19 mouse cellular contexts compared by ENCODE assay signal in genomic region chr13:54760906-54761305, GRCm38 (mm10). TPM values are rescaled to one million over a fixed set of nuclear protein-coding genes. Genes with fewer than 3 reads are reported as not detected.
"Had no signal": no experiment of that assay in that cellular context is flagged by ENCODE, and none has a peak within 500 bp of the region (broad histone marks: within the 10 kb centered on the region; RNA-seq: fewer than 3 reads in every experiment).

No protein-coding gene starts in this region.

- H3K27ac ChIP-seq: kidney, postnatal 0 days; limb, embryonic 15.5 days; liver, embryonic 12.5 days; midbrain, embryonic 10.5 days; neural tube, embryonic 13.5 days; stomach, embryonic 15.5 days had no signal

- DNase-seq: kidney, postnatal 36 days; lung, postnatal 10 days; lung, postnatal 4 days; thymus, adult 2 months; thymus, postnatal 25 days had no signal

- H3K4me3 ChIP-seq: limb, embryonic 15.5 days; liver, embryonic 12.5 days; midbrain, embryonic 10.5 days; neural tube, embryonic 13.5 days; stomach, embryonic 15.5 days had no signal

RNA-seq across cellular contexts. Expression of gene Sncb, which starts 5.5 kb away (rescaled TPM):
- total RNA-seq: megakaryocyte, adult 5-6 weeks had no signal
- polyA plus RNA-seq: kidney, postnatal 0 days; limb, embryonic 11.5 days; liver, embryonic 12.5 days; liver, embryonic 16.5 days; lung, embryonic 14.5 days had no signal

RNA-seq across cellular contexts. Expression of gene Gprin1, which starts 11.2 kb away (rescaled TPM):
- total RNA-seq: megakaryocyte, adult 5-6 weeks had no signal
- polyA plus RNA-seq: liver, embryonic 16.5 days had no signal

RNA-seq across cellular contexts. Expression of gene Eif4e1b, which starts 22.9 kb away (rescaled TPM):
- total RNA-seq: left cerebral cortex, adult 18-20 months; left cerebral cortex, postnatal 14 days; megakaryocyte, adult 5-6 weeks had no signal
- polyA plus RNA-seq: kidney, postnatal 0 days; limb, embryonic 11.5 days; limb, embryonic 15.5 days; liver, embryonic 12.5 days; liver, embryonic 16.5 days; lung, embryonic 14.5 days; midbrain, embryonic 10.5 days; midbrain, embryonic 16.5 days; neural tube, embryonic 13.5 days; spleen, adult 2 months; stomach, embryonic 15.5 days; thymus, adult 2 months had no signal

RNA-seq across cellular contexts. Expression of gene Cdhr2, which starts 59.6 kb away (rescaled TPM):
- total RNA-seq: megakaryocyte, adult 5-6 weeks had no signal
- polyA plus RNA-seq: limb, embryonic 11.5 days; limb, embryonic 15.5 days; lung, embryonic 14.5 days; midbrain, embryonic 10.5 days had no signal
